Mouse (Mus musculus) E14TG2a.4 (cell line): ENCODE measurements around the gene Rps17.

Experiments
- H3K27me3 ChIP-seq: 2 replicates; pipeline ENCODE4 v1.6.1; 2014; ENCODE audit warnings: low read length, control low read depth; ENCODE audit not compliant: insufficient read depth
- H3K36me3 ChIP-seq: 2 replicates; pipeline ENCODE4 v1.6.1; 2014; ENCODE audit warnings: low read length, control low read depth; ENCODE audit not compliant: insufficient read depth
- H3K4me1 ChIP-seq: replicated peaks from 2 replicates; pipeline ENCODE4 v1.6.1; 2014; ENCODE audit warnings: low read depth, low read length, control low read depth
- H3K4me3 ChIP-seq: replicated peaks from 2 replicates; pipeline ENCODE4 v1.5.1; 2014; ENCODE audit warnings: mild to moderate bottlenecking, low read length
- H3K9me3 ChIP-seq: 2 replicates; pipeline ENCODE4 v1.6.1; 2014; ENCODE audit warnings: low read length, control low read depth
- CTCF ChIP-seq: conservative IDR thresholded peaks from 2 replicates; pipeline ENCODE4 v1.5.1; 2014; ENCODE audit warnings: low read length
- NANOG ChIP-seq: IDR thresholded peaks from 2 replicates; pipeline ENCODE4 v1.6.1; 2014; ENCODE audit warnings: borderline replicate concordance, low read length, mixed read lengths
- POU5F1 ChIP-seq: IDR thresholded peaks from 2 replicates; pipeline ENCODE4 v1.6.1; 2014; ENCODE audit warnings: low read length, borderline replicate concordance

Gene Rps17

GRCm38 (mm10) chr7:81344544-81345446 is at the start of gene Rps17:
TSS of gene Rps17 (minus strand) at chr7:81345254.
- Histone ChIP-seq H3K4me1 (peaks cover 50% of the 10 kb centered on the region), H3K36me3 (peaks cover 48% of the 10 kb centered on the region), H3K27me3 (no peaks in the 10 kb centered on the region), H3K9me3 (no peaks in the 10 kb centered on the region), H3K4me3 (peak within 1 kb of the TSS; percentile 100)
- no peak for TF ChIP-seq POU5F1
- TF ChIP-seq NANOG, result no peak
- TF ChIP-seq CTCF, result peak; percentile 43

- H3K4me3 ChIP-seq, result no peak overlapping the region
- peaks cover 2% of the 10 kb centered on the region; the same call in 1 of the 2 replicates for H3K27me3 ChIP-seq
- H3K36me3 ChIP-seq, result no peaks in the 10 kb centered on the region
- no peak for TF ChIP-seq NANOG
- TF ChIP-seq POU5F1, result no peak
- TF ChIP-seq CTCF, result no peak
- no peaks in the 10 kb centered on the region for H3K4me1 ChIP-seq
- no peaks in the 10 kb centered on the region for H3K9me3 ChIP-seq
These were observed 34.3 kb upstream of the Rps17 start for GRCm38 (mm10) chr7:81379363-81379762.

DNA sequence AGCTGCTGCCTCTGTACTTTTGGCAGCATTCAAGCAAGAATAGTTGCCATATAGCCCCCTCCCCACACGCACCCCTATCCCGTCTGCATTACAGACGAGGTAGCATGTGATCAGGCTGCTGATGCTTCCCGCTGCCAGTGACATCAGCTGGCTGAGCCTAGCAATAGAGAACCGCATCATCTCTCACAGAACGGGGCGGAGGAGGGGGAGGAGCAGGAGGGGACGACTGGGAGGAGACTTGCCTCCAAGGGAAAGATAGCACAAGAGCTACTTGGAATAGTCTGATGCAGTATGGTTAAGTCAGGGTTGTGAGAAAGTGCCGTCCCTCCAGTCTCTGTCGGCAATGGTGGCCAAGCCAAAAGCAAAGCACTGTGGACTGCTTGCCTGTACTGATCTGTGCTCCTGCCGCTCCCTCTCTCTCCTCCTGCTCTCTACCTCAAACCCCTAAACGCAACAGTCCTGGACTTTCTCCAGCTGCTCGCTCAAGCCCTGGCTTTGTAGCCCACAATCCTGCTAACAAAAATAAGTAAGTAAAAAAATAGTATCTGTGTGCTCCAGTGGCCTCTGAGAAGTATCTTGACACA is 27.4 kb upstream of the Rps17 start:
- Histone ChIP-seq H3K36me3 (no peaks in the 10 kb centered on the region), H3K4me3 (no peak overlapping the region), H3K9me3 (no peaks in the 10 kb centered on the region), H3K4me1 (peaks cover 15% of the 10 kb centered on the region), H3K27me3 (peaks cover 6% of the 10 kb centered on the region; the same call in 1 of the 2 replicates)
- TF ChIP-seq CTCF, result no peak
- TF ChIP-seq NANOG, result no peak
- TF ChIP-seq POU5F1, result no peak

- TF ChIP-seq POU5F1 (no peak), NANOG (no peak), CTCF (no peak)
- Histone ChIP-seq H3K9me3 (no peaks in the 10 kb centered on the region), H3K27me3 (peaks cover 6% of the 10 kb centered on the region; the same call in 1 of the 2 replicates), H3K4me3 (no peak overlapping the region), H3K36me3 (no peaks in the 10 kb centered on the region), H3K4me1 (peaks cover 15% of the 10 kb centered on the region)
These were observed 26.8 kb upstream of the Rps17 start for GRCm38 (mm10) chr7:81371811-81372210.

GRCm38 (mm10) chr7:81369724-81370123 is 24.7 kb upstream of the Rps17 start:
- H3K4me1 ChIP-seq, result peaks cover 15% of the 10 kb centered on the region
- no peaks in the 10 kb centered on the region for H3K9me3 ChIP-seq
- TF ChIP-seq NANOG, result no peak
- TF ChIP-seq CTCF, result no peak
- no peak for TF ChIP-seq POU5F1
- H3K36me3 ChIP-seq, result no peaks in the 10 kb centered on the region
- H3K4me3 ChIP-seq, result no peak overlapping the region
- 0 out of 2 replicates have a peak, but pooled peaks cover 4% of the 10 kb centered on the region for H3K27me3 ChIP-seq

DNA sequence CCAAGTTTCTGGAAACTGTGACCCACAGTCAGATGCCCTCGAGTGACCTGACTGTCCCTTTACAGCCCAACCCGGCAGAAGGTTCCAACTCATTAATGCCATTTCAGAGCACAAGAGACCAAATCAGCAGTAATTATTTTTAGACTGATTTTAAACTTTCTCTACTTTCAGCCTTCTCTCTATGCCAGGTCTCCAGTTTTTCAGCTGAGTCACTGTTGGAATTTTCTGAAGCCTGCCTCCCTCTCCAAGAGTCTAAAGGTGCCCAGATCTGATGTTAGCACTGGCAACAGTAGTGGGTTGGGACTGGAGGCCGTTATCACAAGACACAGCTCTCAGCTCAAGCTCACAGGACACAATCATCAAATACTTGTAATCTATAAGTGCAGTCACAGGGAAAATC is 22.9 kb upstream of the Rps17 start:
- Histone ChIP-seq H3K27me3 (0 out of 2 replicates have a peak, but pooled peaks cover 4% of the 10 kb centered on the region), H3K36me3 (no peaks in the 10 kb centered on the region), H3K4me3 (no peak overlapping the region), H3K4me1 (peaks cover 15% of the 10 kb centered on the region), H3K9me3 (no peaks in the 10 kb centered on the region)
- no peak for TF ChIP-seq CTCF

DNA sequence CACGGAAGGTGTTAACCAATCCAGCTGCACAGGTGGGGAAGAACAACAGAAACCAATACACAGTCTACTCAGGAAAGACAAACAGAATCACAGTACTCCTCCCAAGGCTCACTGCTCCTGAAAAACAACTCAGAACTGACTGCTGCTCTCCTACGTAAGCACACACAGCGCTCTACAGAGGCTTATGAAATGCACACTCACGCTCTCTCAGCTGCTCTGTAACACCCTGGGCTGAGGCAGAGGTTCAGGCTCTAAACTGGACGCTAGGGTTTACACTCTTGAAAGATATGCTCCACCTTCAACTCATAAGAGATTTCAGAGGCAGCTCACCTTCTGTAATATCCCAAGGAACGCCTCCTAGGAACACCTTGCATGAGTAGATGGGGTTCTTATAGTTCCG is 11.9 kb upstream of the Rps17 start:
- Histone ChIP-seq H3K4me1 (no peaks in the 10 kb centered on the region), H3K4me3 (no peak overlapping the region), H3K27me3 (0 out of 2 replicates have a peak, but pooled peaks cover 2% of the 10 kb centered on the region), H3K36me3 (no peaks in the 10 kb centered on the region), H3K9me3 (0 out of 2 replicates have a peak, but pooled peaks cover 1% of the 10 kb centered on the region)
- TF ChIP-seq POU5F1 (no peak), CTCF (no peak), NANOG (no peak)

- TF ChIP-seq CTCF, result no peak
- TF ChIP-seq NANOG, result no peak
- no peak for TF ChIP-seq POU5F1
- Histone ChIP-seq H3K36me3 (no peaks in the 10 kb centered on the region), H3K4me3 (no peak overlapping the region), H3K27me3 (0 out of 2 replicates have a peak, but pooled peaks cover 2% of the 10 kb centered on the region), H3K9me3 (0 out of 2 replicates have a peak, but pooled peaks cover 5% of the 10 kb centered on the region), H3K4me1 (no peaks in the 10 kb centered on the region)
These were observed 11.3 kb upstream of the Rps17 start for GRCm38 (mm10) chr7:81356360-81356759.
